Mouse (Mus musculus): ENCODE measurements around the gene Gm40193. TPM values are rescaled to one million over a fixed set of nuclear protein-coding genes. Genes with fewer than 3 reads are reported as not detected.

Gene Gm40193
- polyA plus RNA-seq, 1 experiment from 2014 or later, result not detected

DNA sequence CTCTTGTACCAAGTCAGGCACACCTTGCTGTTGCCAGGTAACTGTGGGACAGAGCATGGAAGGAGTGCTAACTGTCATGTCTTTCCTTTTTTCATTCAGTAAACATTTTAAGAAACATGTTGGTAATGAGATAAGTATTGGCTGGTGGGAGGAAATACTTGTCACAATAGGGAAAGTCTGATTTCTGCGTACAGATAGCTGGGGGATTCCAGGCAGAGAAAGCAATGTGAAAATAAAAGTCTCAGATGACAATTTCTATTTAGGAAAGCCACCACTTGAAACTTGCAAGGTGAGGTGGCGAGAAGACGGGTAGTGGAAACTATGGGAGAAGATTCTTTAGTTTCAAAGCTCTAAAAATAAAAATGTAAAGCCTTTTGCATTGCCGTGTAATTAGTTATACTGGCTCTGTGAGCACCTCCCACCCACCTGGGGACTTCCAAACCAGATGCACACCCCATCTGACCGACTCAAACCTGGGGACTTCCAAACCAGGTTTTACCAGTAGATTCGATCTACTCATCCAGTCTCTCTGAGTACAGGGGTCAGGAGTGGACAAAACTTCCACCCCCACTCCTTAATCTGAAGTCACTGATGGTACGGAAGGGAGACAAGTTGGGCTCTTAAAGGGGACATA is 19.9 kb downstream of the Gm40193 start:
- Histone ChIP-seq H3K4me1 (peaks cover 17% of the 10 kb centered on the region), H3K36me3 (no peaks in the 10 kb centered on the region), H3K27me3 (ENCODE audit: low read depth, poor library complexity, severe bottlenecking) (peaks cover 19% of the 10 kb centered on the region), H3K9me3 (replicated peaks) (no peaks in the 10 kb centered on the region), H3K4me3 (no peak overlapping the region), H3K27ac (no peak overlapping the region)
- 85% methylated on average over 7 of the region's 7 CpGs for WGBS
- no peak for DNase-seq (ENCODE audit: low spot score)

DNA sequence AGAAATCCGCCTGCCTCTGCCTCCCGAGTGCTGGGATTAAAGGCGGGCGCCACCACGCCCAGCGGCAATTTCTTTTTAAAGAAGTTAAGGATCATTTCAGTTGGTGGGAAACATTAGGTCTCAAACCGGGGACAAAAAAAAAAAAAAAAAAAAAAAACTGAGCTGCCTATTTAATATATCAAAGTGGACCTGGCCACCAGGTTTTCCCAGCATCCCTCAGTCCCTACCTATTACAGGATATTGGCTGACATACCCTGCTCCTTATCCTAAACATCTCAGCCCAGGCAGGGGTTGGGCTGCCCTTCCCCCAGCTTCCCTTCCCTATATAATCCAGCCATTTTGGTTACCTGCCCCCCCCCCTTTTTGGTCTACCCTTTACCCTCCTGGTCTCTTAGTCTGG is 20.9 kb downstream of the Gm40193 start:
- no peak for DNase-seq (ENCODE audit: low spot score)
- no peak overlapping the region for H3K4me3 ChIP-seq
- 92% methylated on average over 7 of the region's 7 CpGs for WGBS
- H3K9me3 ChIP-seq (replicated peaks), result no peaks in the 10 kb centered on the region
- no peak overlapping the region for H3K27ac ChIP-seq
- H3K36me3 ChIP-seq, result no peaks in the 10 kb centered on the region
- peaks cover 17% of the 10 kb centered on the region for H3K4me1 ChIP-seq
- H3K27me3 ChIP-seq (ENCODE audit: low read depth, poor library complexity, severe bottlenecking), result peaks cover 23% of the 10 kb centered on the region

DNA sequence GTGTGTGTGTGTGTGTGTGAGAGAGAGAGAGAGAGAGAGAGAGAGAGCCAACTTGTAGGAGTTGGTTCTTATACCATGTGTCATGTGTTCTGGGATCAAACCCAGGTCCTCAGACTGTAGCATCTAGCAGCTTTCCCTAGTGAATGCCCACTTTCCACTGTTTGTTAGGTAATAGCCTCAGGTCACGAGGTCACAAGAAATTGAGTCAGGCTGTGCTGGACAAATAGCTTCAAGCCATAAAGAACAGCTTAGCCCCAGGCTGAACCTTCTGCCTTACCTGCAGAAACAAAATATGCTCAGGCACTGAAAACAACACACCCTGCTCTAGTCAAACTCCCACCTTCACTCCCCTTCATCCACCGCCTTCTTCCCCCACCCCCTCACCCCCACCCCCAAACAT is 21.5 kb downstream of the Gm40193 start:
- 72% methylated on average over 2 of the region's 2 CpGs for WGBS
- Histone ChIP-seq H3K27ac (no peak overlapping the region), H3K27me3 (ENCODE audit: low read depth, poor library complexity, severe bottlenecking) (peaks cover 23% of the 10 kb centered on the region), H3K36me3 (no peaks in the 10 kb centered on the region), H3K4me3 (no peak overlapping the region), H3K9me3 (replicated peaks) (no peaks in the 10 kb centered on the region), H3K4me1 (peaks cover 17% of the 10 kb centered on the region)
- no peak for DNase-seq (ENCODE audit: low spot score)

DNA sequence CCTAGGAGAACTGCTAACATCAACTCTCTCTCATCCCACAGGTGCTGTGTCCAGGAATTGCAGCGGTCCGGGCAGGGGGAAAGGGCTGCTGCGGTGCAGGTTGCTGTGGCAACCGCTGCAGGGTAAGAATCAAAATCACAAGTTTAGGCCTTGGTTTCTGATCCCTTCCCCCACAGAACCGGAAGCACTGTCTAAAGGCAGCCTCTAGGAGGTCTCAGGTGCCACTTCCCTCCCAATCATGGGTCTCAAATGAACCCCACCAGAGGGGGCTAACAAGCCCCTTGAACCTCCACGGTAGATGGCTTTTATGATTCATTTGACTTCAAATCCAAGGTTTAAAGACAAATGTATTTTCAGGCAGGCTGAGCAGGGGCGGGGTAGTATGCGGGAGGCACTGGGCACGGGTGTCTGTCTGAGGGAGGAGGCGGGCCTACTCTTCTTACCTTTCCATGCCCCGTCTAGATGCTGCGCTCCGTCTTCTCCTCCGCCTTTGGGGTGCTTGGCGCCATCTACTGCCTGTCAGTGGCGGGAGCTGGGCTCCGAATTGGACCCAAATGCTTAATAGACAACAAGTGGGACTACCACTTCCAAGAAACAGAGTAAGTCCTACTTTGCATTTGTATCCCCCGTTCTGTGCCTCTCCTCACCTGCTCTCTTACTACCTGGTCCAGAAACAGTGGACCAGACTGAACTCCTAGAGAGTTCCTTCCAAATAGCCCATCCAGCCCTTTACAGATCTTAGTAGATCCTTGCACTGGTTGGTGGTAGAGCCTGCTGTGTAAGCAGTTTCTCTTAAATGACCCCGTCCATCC is 22.8 kb downstream of the Gm40193 start:
- 12% methylated on average over 19 of the region's 19 CpGs for WGBS
- Histone ChIP-seq H3K27ac (no peak overlapping the region), H3K4me3 (peak overlapping the region; percentile 19)

DNA sequence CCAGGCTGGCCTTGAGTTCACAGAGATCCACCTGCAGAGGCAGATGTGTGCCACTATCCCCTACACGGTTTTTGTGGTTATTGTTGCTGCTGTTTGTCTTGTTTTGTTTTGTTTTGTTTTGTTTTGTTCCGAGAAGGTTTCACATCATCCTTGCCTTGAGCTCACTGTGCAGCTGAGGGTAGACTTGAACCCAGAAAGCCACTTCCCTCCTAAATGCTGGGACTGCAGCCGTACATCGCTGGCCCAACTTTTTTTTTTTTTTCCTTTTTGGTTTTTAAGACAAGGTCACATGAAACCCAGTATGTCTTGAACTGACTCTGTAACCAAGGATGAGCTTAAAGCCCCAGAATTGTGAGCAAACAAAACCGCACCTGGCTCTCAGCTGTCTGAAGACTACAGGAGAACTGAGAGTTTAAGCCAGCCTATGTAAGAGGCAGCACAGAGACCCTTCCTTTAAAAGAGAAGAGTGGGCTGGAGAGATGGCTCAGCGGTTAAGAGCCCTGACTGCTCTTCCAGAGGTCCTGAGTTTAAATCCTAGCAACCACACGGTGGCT is 25.7 kb downstream of the Gm40193 start:
- no peaks in the 10 kb centered on the region for H3K36me3 ChIP-seq
- WGBS, result 77% methylated on average over 7 of the region's 7 CpGs
- no peak for DNase-seq (ENCODE audit: low spot score)

More for the DNA sequence above, 22.8 kb downstream of the Gm40193 start:
- DNase-seq (ENCODE audit: low spot score), result peak; percentile 62
- Histone ChIP-seq H3K4me1 (peaks cover 17% of the 10 kb centered on the region), H3K36me3 (no peaks in the 10 kb centered on the region), H3K27me3 (ENCODE audit: low read depth, poor library complexity, severe bottlenecking) (peaks cover 32% of the 10 kb centered on the region), H3K9me3 (replicated peaks) (no peaks in the 10 kb centered on the region)

DNA sequence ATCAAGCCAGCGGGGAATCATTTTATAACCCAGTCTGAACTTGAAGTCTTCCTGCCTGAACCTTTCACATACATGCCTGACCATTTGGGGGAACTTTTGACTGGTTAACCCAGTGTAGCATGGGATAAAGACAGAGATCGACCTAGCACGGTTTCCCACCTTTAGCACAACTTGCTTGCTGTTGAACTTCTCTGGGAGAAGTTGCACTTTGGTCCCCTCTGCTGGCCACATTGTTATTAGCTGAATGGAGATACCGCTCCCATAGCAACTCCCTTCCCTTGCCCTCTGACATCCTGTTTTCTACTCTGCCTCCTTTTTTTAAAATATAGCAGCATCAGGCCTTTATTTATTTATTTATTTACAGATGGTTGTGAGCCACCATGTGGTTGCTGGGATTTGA is 26.4 kb downstream of the Gm40193 start:
- no peak overlapping the region for H3K27ac ChIP-seq
- H3K4me1 ChIP-seq, result peaks cover 16% of the 10 kb centered on the region
- peaks cover 35% of the 10 kb centered on the region for H3K27me3 ChIP-seq (ENCODE audit: low read depth, poor library complexity, severe bottlenecking)
- DNase-seq (ENCODE audit: low spot score), result peak; percentile 63
- no peaks in the 10 kb centered on the region for H3K9me3 ChIP-seq (replicated peaks)
- no peaks in the 10 kb centered on the region for H3K36me3 ChIP-seq
- H3K4me3 ChIP-seq, result no peak overlapping the region
- WGBS, result 38% methylated on average over 4 of the region's 4 CpGs

More for the DNA sequence above, 25.7 kb downstream of the Gm40193 start:
- Histone ChIP-seq H3K4me1 (peaks cover 17% of the 10 kb centered on the region), H3K4me3 (no peak overlapping the region), H3K27me3 (ENCODE audit: low read depth, poor library complexity, severe bottlenecking) (peaks cover 35% of the 10 kb centered on the region), H3K9me3 (replicated peaks) (no peaks in the 10 kb centered on the region), H3K27ac (no peak overlapping the region)

DNA sequence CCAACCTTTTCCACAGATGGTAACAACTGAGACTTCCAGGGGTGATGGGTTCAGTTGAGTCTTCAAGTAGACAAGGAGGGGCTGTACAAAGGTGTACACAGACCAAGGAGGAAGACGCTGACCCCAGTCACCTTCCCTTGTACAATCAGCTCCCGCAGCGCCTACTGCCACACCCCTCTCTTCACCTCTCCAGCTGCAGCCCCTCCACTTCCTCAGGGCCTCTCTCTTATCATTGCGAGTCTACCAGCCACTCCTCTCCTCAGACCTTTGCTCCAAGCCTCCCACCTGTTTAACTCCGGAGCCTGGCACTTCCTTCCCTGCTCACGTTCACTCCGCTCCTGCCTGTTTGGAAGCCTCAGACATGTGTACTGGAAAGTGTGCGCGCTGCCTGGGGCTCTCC is 27.8 kb downstream of the Gm40193 start, which contains the start of gene Tm4sf5:
TSS of gene Tm4sf5 (plus strand) at position 275 of the 400 bp plus-strand sequence.
- Histone ChIP-seq H3K27ac (no peak within 1 kb of the TSS), H3K27me3 (ENCODE audit: low read depth, poor library complexity, severe bottlenecking) (peaks cover 30% of the 10 kb centered on the region), H3K9me3 (replicated peaks) (no peaks in the 10 kb centered on the region), H3K36me3 (no peaks in the 10 kb centered on the region), H3K4me3 (no peak within 1 kb of the TSS), H3K4me1 (peaks cover 5% of the 10 kb centered on the region)
- no peak for DNase-seq (ENCODE audit: low spot score)
- 80% methylated on average over 9 of the region's 9 CpGs for WGBS

DNA sequence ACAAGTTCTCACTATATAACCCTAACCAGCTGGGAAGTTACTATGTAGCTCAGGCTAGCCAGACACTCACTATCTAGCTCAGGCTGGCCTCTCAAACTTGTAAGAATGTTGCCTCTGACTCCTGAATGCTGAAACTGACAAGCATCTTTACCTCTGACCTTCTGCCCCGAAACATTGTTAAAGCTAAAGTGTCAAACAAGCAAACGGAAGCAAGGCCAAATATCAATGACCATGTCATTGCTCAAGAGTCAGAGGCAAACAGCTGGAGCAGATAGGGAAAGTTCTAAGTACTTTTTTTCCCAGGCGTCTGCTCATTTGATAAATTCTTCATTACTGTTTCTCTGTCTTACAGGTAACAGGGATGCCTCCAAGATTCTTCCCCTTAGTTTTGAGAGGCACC is 30.7 kb downstream of the Gm40193 start:
- no peak overlapping the region for H3K4me3 ChIP-seq
- no peak for DNase-seq (ENCODE audit: low spot score)
- 84% methylated on average over 3 of the region's 3 CpGs for WGBS
- H3K36me3 ChIP-seq, result no peaks in the 10 kb centered on the region
- no peak overlapping the region for H3K27ac ChIP-seq
- H3K9me3 ChIP-seq (replicated peaks), result no peaks in the 10 kb centered on the region
- H3K4me1 ChIP-seq, result no peaks in the 10 kb centered on the region
- peaks cover 12% of the 10 kb centered on the region for H3K27me3 ChIP-seq (ENCODE audit: low read depth, poor library complexity, severe bottlenecking)

DNA sequence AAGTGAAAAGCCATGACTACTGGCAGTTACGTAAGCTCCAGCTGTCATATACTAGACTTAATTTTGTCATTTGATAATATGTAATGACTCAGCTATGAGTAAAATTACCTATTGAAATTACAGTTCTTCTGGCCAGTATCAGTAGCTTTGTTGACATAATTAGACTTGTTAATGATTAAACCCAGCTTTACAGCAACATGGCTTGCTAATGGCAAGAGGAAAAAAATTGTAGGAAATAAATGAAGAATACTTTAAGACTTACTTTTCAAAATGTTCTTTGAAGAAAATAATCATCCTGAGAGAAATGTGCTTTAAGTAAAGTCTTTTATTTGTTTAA is 32.3 kb downstream of the Gm40193 start:
- no peaks in the 10 kb centered on the region for H3K36me3 ChIP-seq
- H3K4me3 ChIP-seq, result no peak overlapping the region
- H3K27me3 ChIP-seq (ENCODE audit: low read depth, poor library complexity, severe bottlenecking), result peaks cover 8% of the 10 kb centered on the region
- H3K27ac ChIP-seq, result no peak overlapping the region
- no peaks in the 10 kb centered on the region for H3K4me1 ChIP-seq
- WGBS, result 88% methylated on average over 1 of the region's 1 CpGs
- DNase-seq (ENCODE audit: low spot score), result no peak
- no peaks in the 10 kb centered on the region for H3K9me3 ChIP-seq (replicated peaks)

DNA sequence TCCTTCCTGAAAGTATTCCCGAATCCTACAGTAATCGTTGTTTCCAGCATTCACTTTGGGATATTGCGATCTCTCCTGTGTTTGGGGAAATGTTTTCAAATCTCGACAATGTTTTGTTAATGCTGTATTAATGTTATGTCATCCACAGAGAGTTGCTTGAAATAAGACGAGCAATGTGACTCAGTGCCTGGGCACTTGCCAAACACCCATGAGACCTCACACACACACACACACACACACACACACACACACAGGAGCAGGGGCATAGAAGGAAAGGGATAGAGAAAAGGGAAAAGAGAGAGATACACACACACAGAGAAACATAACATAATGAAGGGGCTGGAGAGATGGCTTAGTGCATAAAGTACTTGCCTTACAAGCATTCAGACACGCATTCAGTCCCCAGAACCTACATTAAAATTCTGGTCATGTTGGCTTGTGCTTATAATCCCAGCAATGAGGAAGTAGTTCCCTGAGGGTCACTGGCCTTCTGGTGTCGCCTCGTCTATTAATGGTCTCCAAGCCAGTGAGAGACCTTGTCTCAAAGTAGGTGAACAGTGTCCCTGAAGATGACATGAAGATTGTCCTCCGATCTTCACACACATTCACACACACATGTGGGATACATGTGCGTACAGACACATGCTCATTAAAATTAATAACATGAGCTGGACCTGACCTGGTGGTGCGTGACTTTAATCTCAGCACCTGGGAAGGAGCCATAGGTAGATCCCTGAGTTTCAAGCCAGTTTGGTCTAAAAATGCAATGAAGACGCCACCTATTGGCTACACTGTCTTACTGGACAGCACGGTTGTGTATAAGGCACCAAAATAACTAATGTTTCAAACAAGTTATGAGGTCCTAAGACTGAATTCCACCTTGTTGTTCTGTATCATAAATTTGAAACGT is 32.9 kb downstream of the Gm40193 start:
- Histone ChIP-seq H3K9me3 (replicated peaks) (no peaks in the 10 kb centered on the region), H3K27me3 (ENCODE audit: low read depth, poor library complexity, severe bottlenecking) (peaks cover 2% of the 10 kb centered on the region), H3K27ac (no peak overlapping the region), H3K4me3 (no peak overlapping the region), H3K36me3 (no peaks in the 10 kb centered on the region), H3K4me1 (no peaks in the 10 kb centered on the region)
- DNase-seq (ENCODE audit: low spot score), result no peak
- WGBS, result 82% methylated on average over 14 of the region's 14 CpGs

DNA sequence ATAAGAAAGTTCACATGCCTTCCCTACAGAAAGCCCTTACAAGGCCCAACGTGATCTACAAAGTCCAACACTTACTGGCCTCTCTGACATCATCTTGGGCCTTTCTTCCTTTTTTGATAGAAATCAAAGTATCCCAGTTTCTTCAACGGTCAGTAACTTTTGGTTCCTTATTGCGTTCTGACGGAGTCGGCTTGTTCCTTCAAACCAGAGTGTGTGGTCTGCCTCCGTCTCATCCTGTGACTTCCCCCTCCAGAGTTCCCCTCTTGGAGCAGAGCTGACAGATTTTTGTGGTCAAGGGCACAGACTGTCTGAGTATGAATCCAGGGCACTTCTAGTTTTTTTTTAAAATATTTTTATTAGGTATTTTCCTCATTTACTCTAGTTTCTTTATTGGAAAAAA is 43.1 kb downstream of the Gm40193 start:
- no peak overlapping the region for H3K27ac ChIP-seq
- no peaks in the 10 kb centered on the region for H3K36me3 ChIP-seq
- no peaks in the 10 kb centered on the region for H3K4me1 ChIP-seq
- H3K9me3 ChIP-seq (replicated peaks), result no peaks in the 10 kb centered on the region
- no peaks in the 10 kb centered on the region for H3K27me3 ChIP-seq (ENCODE audit: low read depth, poor library complexity, severe bottlenecking)
- 90% methylated on average over 6 of the region's 6 CpGs for WGBS
- DNase-seq (ENCODE audit: low spot score), result no peak
- H3K4me3 ChIP-seq, result no peak overlapping the region

DNA sequence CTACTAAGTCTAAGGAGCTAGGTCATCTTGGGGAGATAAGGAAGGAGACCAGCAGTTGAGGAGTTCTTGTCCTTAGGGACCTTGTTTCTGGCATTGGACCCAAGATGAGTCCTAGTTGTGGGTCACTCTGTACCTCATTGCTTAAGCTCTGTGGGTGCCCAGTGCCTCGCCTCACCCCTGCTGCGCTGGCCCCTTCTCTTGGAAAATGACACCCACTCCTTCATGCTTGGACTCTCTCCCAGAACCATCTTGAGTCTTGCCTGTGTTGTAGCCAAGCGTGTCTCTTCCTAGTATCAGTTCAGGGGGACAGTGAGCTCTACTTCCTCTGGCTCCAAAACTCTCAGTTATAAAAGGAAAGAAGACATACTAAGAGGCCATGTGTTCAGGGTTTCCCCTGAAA is 43.6 kb downstream of the Gm40193 start:
- H3K27me3 ChIP-seq (ENCODE audit: low read depth, poor library complexity, severe bottlenecking), result no peaks in the 10 kb centered on the region
- no peak overlapping the region for H3K4me3 ChIP-seq
- H3K9me3 ChIP-seq (replicated peaks), result no peaks in the 10 kb centered on the region
- H3K4me1 ChIP-seq, result no peaks in the 10 kb centered on the region
- H3K27ac ChIP-seq, result no peak overlapping the region
- 88% methylated on average over 3 of the region's 3 CpGs for WGBS
- H3K36me3 ChIP-seq, result no peaks in the 10 kb centered on the region
- no peak for DNase-seq (ENCODE audit: low spot score)
